Mouse (Mus musculus) stomach, postnatal 0 days (tissue): ENCODE measurements around the gene Pkp1.

Experiments used
- CTCF ChIP-seq: IDR thresholded peaks from 2 replicates; pipeline ENCODE4 v1.5.1; 2016; ENCODE audit warnings: antibody characterized with exemption, low read depth, mild to moderate bottlenecking, moderate library complexity
- EP300 ChIP-seq: optimal IDR thresholded peaks from 2 replicates; pipeline ENCODE3; 2016; ENCODE audit warnings: antibody characterized with exemption

GRCm38 (mm10) chr1:135877248-135877647, 41.8 kb downstream of the Pkp1 start:
- TF ChIP-seq EP300 (no peak), CTCF (no peak)
